Mouse (Mus musculus): ENCODE results near the gene Nr1h2. TPM values are rescaled to one million over a fixed set of nuclear protein-coding genes. Genes with fewer than 3 reads are reported as not detected.

Nr1h2 gene
- 298 and 371 TPM in 2 replicates for polyA plus RNA-seq (2012)

GRCm38 (mm10) chr7:44553826-44554225, at the start of gene Nr1h2:
Nr1h2 (minus strand) TSS chr7:44553951.
- TF ChIP-seq GATA1 (IDR thresholded peaks at IDR 0.05; ENCODE audit: low read length) = no peak

GRCm38 (mm10) chr7:44603186-44603855, 49.6 kb upstream of the Nr1h2 start:
- no peak for TF ChIP-seq GATA1 (IDR thresholded peaks at IDR 0.05; ENCODE audit: low read length)

GRCm38 (mm10) chr7:44602443-44602842, 48.7 kb upstream of the Nr1h2 start:
- TF ChIP-seq GATA1 (IDR thresholded peaks at IDR 0.05; ENCODE audit: low read length) = no peak

- no peak for TF ChIP-seq GATA1 (IDR thresholded peaks at IDR 0.05; ENCODE audit: low read length)
Measured at GRCm38 (mm10) chr7:44601646-44602045, 47.9 kb upstream of the Nr1h2 start.

GRCm38 (mm10) chr7:44600691-44601262, 47.0 kb upstream of the Nr1h2 start:
- no peak for TF ChIP-seq GATA1 (IDR thresholded peaks at IDR 0.05; ENCODE audit: low read length)

GRCm38 (mm10) chr7:44598336-44598735, 44.6 kb upstream of the Nr1h2 start:
- TF ChIP-seq GATA1 (IDR thresholded peaks at IDR 0.05; ENCODE audit: low read length) = no peak

GRCm38 (mm10) chr7:44597666-44598065, 43.9 kb upstream of the Nr1h2 start:
- no peak for TF ChIP-seq GATA1 (IDR thresholded peaks at IDR 0.05; ENCODE audit: low read length)

GRCm38 (mm10) chr7:44596996-44597538, 43.3 kb upstream of the Nr1h2 start:
- TF ChIP-seq GATA1 (IDR thresholded peaks at IDR 0.05; ENCODE audit: low read length) = no peak

GRCm38 (mm10) chr7:44596051-44596450, 42.3 kb upstream of the Nr1h2 start:
- no peak for TF ChIP-seq GATA1 (IDR thresholded peaks at IDR 0.05; ENCODE audit: low read length)

- TF ChIP-seq GATA1 (IDR thresholded peaks at IDR 0.05; ENCODE audit: low read length) = no peak
Measured at GRCm38 (mm10) chr7:44595131-44595561, 41.4 kb upstream of the Nr1h2 start.

- TF ChIP-seq GATA1 (IDR thresholded peaks at IDR 0.05; ENCODE audit: low read length) = no peak
Measured at GRCm38 (mm10) chr7:44594291-44594690, 40.5 kb upstream of the Nr1h2 start.

- TF ChIP-seq GATA1 (IDR thresholded peaks at IDR 0.05; ENCODE audit: low read length) = no peak
Measured at GRCm38 (mm10) chr7:44593775-44594174, 40.0 kb upstream of the Nr1h2 start.

GRCm38 (mm10) chr7:44593051-44593450, 39.3 kb upstream of the Nr1h2 start:
- no peak for TF ChIP-seq GATA1 (IDR thresholded peaks at IDR 0.05; ENCODE audit: low read length)

GRCm38 (mm10) chr7:44591348-44592116, 37.8 kb upstream of the Nr1h2 start:
- no peak for TF ChIP-seq GATA1 (IDR thresholded peaks at IDR 0.05; ENCODE audit: low read length)

- no peak for TF ChIP-seq GATA1 (IDR thresholded peaks at IDR 0.05; ENCODE audit: low read length)
Measured at GRCm38 (mm10) chr7:44590402-44591347, 36.9 kb upstream of the Nr1h2 start, which contains the start of gene Kcnc3. Kcnc3 (plus strand) TSS chr7:44590664.
